Mouse (Mus musculus) B cell, adult 2 months (primary cell): Measurements from ENCODE around the gene Fbxl4.
A peak's percentile ranks its signal among the peaks of the same experiment; 100 is the strongest.

Experiments used
- DNase-seq, 2 experiments: peaks; one replicate each; pipeline ENCODE4 v3.0.0; 2022

Gene Fbxl4

GRCm38 (mm10) chr4:22477711-22478230 is 120.4 kb downstream of the Fbxl4 start:
- peak; percentile 18 to 44 for DNase-seq

- peak in 1 of 2 experiments; percentile 8 for DNase-seq
Observed at GRCm38 (mm10) chr4:22478488-22479367, 121.4 kb downstream of the Fbxl4 start.

GRCm38 (mm10) chr4:22479368-22480090 is 122.2 kb downstream of the Fbxl4 start:
- peak in 1 of 2 experiments; percentile 1 for DNase-seq

- DNase-seq: peak in 1 of 2 experiments; percentile 8
Observed at GRCm38 (mm10) chr4:22480091-22480857, 122.9 kb downstream of the Fbxl4 start.

GRCm38 (mm10) chr4:22480858-22481205 is 123.5 kb downstream of the Fbxl4 start:
- no peak for DNase-seq

GRCm38 (mm10) chr4:22482118-22482517 is 124.8 kb downstream of the Fbxl4 start:
- DNase-seq: no peak

GRCm38 (mm10) chr4:22482756-22483280 is 125.5 kb downstream of the Fbxl4 start:
- DNase-seq: no peak

GRCm38 (mm10) chr4:22483548-22483947 is 126.2 kb downstream of the Fbxl4 start:
- no peak for DNase-seq
